Mouse (Mus musculus) liver, embryonic 14.5 days (tissue): ENCODE data around the gene Lrp1. TPM values are rescaled to one million over a fixed set of nuclear protein-coding genes. Genes with fewer than 3 reads are reported as not detected.

Experiments
- ATAC-seq: fragments of 200-750 bp; cut with Nextera tagmentation; 2 replicates; pipeline ENCODE4 v1.8.0; 2017; ENCODE audit warnings: moderate number of reproducible peaks, mild to moderate bottlenecking, moderate library complexity; ENCODE audit not compliant: insufficient read depth
- DNase-seq, 3 experiments: peaks; one replicate each; pipeline ENCODE4 v3.0.0-alpha.2; 2012 to 2013; ENCODE audit warnings: low read depth in 3 of 3, low spot score in 3 of 3
- H3K27ac ChIP-seq: fragments of 300-500 bp; sonication (generic); 2 replicates; pipeline ENCODE4 v1.5.1; 2014; ENCODE audit warnings: moderate library complexity, mild to moderate bottlenecking, control low read depth, inconsistent platforms
- H3K27me3 ChIP-seq: fragments of 300-500 bp; sonication (generic); 2 replicates; pipeline ENCODE4 v1.6.1; 2014; ENCODE audit warnings: mild to moderate bottlenecking, low read length, moderate library complexity; ENCODE audit not compliant: control insufficient read depth, insufficient read depth
- H3K36me3 ChIP-seq: fragments of 300-500 bp; sonication (generic); replicated peaks from 2 replicates; pipeline ENCODE4 v1.6.1; 2014; ENCODE audit warnings: low read depth; ENCODE audit not compliant: control insufficient read depth, insufficient read depth
- H3K4me1 ChIP-seq, 2 experiments: fragments of 200-500 bp in 1 of 2; fragments of 300-500 bp in 1 of 2; sonication (generic) in 1 of 2; replicated peaks; 2 replicates each; pipeline ENCODE4 v1.6.1; 2012 to 2014; ENCODE audit warnings: antibody characterized with exemption in 1 of 2, inconsistent platforms in 1 of 2, low read length in 1 of 2; ENCODE audit not compliant: control insufficient read depth in 2 of 2, insufficient read depth in 2 of 2
- H3K4me2 ChIP-seq: fragments of 300-500 bp; sonication (generic); 2 replicates; pipeline ENCODE4 v1.6.1; 2014; ENCODE audit warnings: low read depth, mild to moderate bottlenecking, control low read depth, moderate library complexity
- H3K4me3 ChIP-seq, 2 experiments: fragments of 200-500 bp in 1 of 2; fragments of 300-500 bp in 1 of 2; sonication (generic) in 1 of 2; 2 replicates each; pipeline ENCODE4 v1.5.1; 2012 to 2014; ENCODE audit warnings: low read depth in 2 of 2, low read length in 2 of 2, mild to moderate bottlenecking in 2 of 2, control low read depth in 1 of 2, inconsistent platforms in 1 of 2, moderate library complexity in 1 of 2; ENCODE audit not compliant: insufficient read depth in 1 of 2
- H3K9ac ChIP-seq: fragments of 300-500 bp; sonication (generic); replicated peaks from 2 replicates; pipeline ENCODE4 v1.6.1; 2014; ENCODE audit warnings: mild to moderate bottlenecking, control low read depth, moderate library complexity
- H3K9me3 ChIP-seq: fragments of 300-500 bp; sonication (generic); 2 replicates; pipeline ENCODE4 v1.6.1; 2016; ENCODE audit warnings: low read length, mixed read lengths; ENCODE audit not compliant: control insufficient read depth
- CTCF ChIP-seq: IDR thresholded peaks from 2 replicates; pipeline ENCODE4 v1.5.1; 2016; ENCODE audit warnings: antibody characterized with exemption, low read depth, control low read depth
- EP300 ChIP-seq: IDR thresholded peaks from 2 replicates; pipeline ENCODE4 v1.6.1; 2016; ENCODE audit warnings: antibody characterized with exemption, low read depth
- WGBS: fragments of 180-500 bp; shearing (Covaris S2); extraction: QIAGEN DNeasy Blood & Tissue Kit; methylation state at CpG from one replicate; pipeline ENCODE4 v1.1.7; 2014; ENCODE audit not compliant: insufficient replicate concordance; 5-methylcytosine and 5-hydroxymethylcytosine counted together
- polyA plus RNA-seq, 2 experiments: library from polyadenylated mRNA; depleted of rRNA in 1 of 2; stranded (reverse) in 1 of 2; unstranded in 1 of 2; fragments of >200 nt; fragmentation: Nextera tagmentation in 1 of 2; extraction: Ambion mirVana in 1 of 2; gene quantifications; 2 replicates each; pipeline versions ENCODE4 v1.2.1 to v1.2.3; 2012 to 2014

Gene Lrp1
- polyA plus RNA-seq, 2 experiments, result 13.2 to 18.2 TPM

DNA sequence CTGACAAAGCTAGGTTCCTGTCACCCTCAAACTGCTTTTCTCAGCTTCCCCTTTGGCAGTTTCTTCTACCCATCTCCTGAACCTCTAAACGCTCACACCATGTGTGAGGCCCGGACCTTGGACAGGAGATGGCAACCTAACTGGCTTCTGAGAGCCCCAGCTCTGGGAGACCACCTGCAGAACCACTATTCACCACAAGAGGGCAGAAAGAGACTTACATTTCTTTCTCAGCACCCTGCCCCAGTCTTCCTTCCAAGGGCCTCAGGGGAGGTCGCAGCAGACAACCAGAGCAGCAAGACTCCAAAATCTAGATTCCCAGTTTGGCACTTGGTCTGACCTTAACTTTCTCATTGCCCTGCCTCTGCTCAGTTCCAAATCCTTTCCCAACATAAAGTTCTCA is 51.5 kb downstream of the Lrp1 start:
- ATAC-seq, result no peak
- H3K9me3 ChIP-seq, result no peaks in the 10 kb centered on the region

DNA sequence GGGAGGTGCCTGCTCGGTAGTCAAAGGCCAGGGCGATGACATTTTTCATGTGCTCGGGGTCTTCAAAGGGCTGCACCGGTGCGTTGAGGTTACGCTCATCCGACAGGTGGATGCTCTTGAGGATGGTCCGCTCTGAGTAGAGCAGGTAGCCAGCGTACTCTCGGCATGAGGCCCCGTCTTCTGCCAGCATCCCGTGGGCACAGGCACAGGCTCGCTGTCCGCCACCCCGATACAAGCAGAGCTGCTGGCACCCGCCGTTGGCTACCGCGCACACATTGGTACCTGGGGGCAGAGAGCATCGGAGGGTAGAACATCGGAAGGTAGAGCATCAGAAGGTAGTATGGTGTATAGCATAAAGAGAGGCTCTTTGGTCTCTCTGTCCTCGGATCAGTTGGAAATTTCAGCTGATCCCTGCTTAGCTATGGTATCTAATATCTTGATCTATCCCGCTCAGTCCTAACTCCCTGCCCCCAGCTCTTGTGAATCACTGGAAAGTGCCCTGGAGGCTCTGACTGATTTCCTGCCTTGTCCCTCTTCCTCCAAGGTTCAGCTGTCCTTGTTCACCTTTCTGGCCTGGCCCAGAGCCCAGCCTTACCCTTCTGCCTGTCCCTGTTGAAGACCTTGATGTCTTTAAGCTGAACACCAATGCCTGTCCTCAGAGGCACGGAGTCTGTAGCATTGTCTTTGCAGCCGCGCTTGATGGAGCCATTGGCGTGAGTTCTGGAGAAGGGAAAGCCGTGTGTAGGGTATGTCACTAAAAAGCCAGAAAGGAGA is 54.2 kb downstream of the Lrp1 start:
- H3K4me2 ChIP-seq, result no peak overlapping the region
- no peaks in the 10 kb centered on the region for H3K36me3 ChIP-seq
- H3K27ac ChIP-seq, result no peak overlapping the region
- H3K27me3 ChIP-seq, result no peaks in the 10 kb centered on the region
- DNase-seq, result no peak
- no peaks in the 10 kb centered on the region for H3K9me3 ChIP-seq
- ATAC-seq, result no peak
- no peak for TF ChIP-seq CTCF
- no peak for TF ChIP-seq EP300
- 81% methylated on average over 28 of the region's 28 CpGs for WGBS
- H3K4me3 ChIP-seq, result no peak overlapping the region
- peaks cover 7 to 15% of the 10 kb centered on the region in 2 experiments for H3K4me1 ChIP-seq
- H3K9ac ChIP-seq, result no peak overlapping the region

More for the DNA sequence above, 51.5 kb downstream of the Lrp1 start:
- Histone ChIP-seq H3K9ac (no peak overlapping the region; the same call in 1 of the 2 replicates), H3K27ac (no peak overlapping the region; the same call in 1 of the 2 replicates), H3K4me1 (peaks cover 7 to 15% of the 10 kb centered on the region in 2 experiments), H3K36me3 (no peaks in the 10 kb centered on the region), H3K4me2 (peak overlapping the region; percentile 24; the same call in 1 of the 2 replicates), H3K27me3 (no peaks in the 10 kb centered on the region), H3K4me3 (no peak overlapping the region)
- WGBS, result 8% methylated on average over 3 of the region's 3 CpGs
- DNase-seq, result peak; percentile 56 to 59 (median 58)
- TF ChIP-seq CTCF (peak; percentile 90), EP300 (no peak)

GRCm38 (mm10) chr10:127564301-127564700 is 56.6 kb downstream of the Lrp1 start:
- TF ChIP-seq EP300 (no peak), CTCF (no peak)

DNA sequence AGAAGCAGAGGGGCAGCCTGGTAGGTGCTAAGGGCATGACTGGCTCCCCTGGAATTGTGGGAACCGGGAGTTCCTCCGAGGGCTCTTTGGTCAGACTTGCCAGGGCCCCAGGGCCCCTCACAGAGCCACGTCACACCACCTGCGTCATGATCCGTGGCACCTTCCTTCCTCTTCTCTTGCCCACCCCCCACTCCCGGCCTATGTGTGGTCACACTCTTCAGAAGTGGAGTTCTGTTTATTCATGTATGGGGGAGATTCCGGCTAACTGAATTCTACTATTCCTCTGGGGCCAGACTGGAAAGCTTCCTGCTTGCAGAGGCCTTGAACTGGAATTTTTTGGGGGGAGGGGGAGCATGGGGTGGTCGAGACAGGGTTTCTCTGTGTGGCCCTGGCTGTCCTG is 57.1 kb downstream of the Lrp1 start:
- DNase-seq, result no peak
- TF ChIP-seq EP300, result no peak
- TF ChIP-seq CTCF, result no peak
- H3K27me3 ChIP-seq, result no peaks in the 10 kb centered on the region
- H3K4me3 ChIP-seq, result no peak overlapping the region
- no peaks in the 10 kb centered on the region; the same call in 1 of the 2 replicates for H3K36me3 ChIP-seq
- no peaks in the 10 kb centered on the region for H3K4me1 ChIP-seq
- H3K27ac ChIP-seq, result no peak overlapping the region
- no peaks in the 10 kb centered on the region for H3K9me3 ChIP-seq
- ATAC-seq, result no peak
- H3K4me2 ChIP-seq, result no peak overlapping the region
- 26% methylated on average over 8 of the region's 8 CpGs for WGBS
- H3K9ac ChIP-seq, result no peak overlapping the region

More at GRCm38 (mm10) chr10:127564301-127564700, 56.6 kb downstream of the Lrp1 start:
- no peak for ATAC-seq
- Histone ChIP-seq H3K4me1 (no peaks in the 10 kb centered on the region), H3K27me3 (no peaks in the 10 kb centered on the region), H3K9ac (no peak overlapping the region), H3K9me3 (no peaks in the 10 kb centered on the region), H3K4me3 (no peak overlapping the region), H3K36me3 (no peaks in the 10 kb centered on the region; the same call in 1 of the 2 replicates), H3K27ac (no peak overlapping the region), H3K4me2 (no peak overlapping the region)
- DNase-seq, result no peak
- 38% methylated on average over 13 of the region's 13 CpGs for WGBS

- Histone ChIP-seq H3K27me3 (no peaks in the 10 kb centered on the region), H3K4me3 (no peak overlapping the region), H3K4me1 (no peaks in the 10 kb centered on the region), H3K27ac (no peak overlapping the region), H3K9ac (no peak overlapping the region), H3K9me3 (no peaks in the 10 kb centered on the region), H3K36me3 (no peaks in the 10 kb centered on the region; the same call in 1 of the 2 replicates), H3K4me2 (no peak overlapping the region)
- DNase-seq, result no peak
- TF ChIP-seq CTCF (peak; percentile 46), EP300 (no peak)
- ATAC-seq, result no peak
These were observed 59.8 kb downstream of the Lrp1 start for GRCm38 (mm10) chr10:127561145-127561544.
